Mouse (Mus musculus) layer of hippocampus, adult 6 months (tissue): ENCODE results near the gene Gpr85. TPM values are rescaled to one million over a fixed set of nuclear protein-coding genes. Genes with fewer than 3 reads are reported as not detected.

Source experiments
- long read RNA-seq, 2 experiments: library from polyadenylated mRNA; unstranded; transcript quantifications; one replicate each; pipeline ENCODE4 v2.0.0; 2019 to 2020
- polyA plus RNA-seq: library from polyadenylated mRNA; unstranded; fragments of <200 nt; fragmentation: Nextera tagmentation; gene quantifications from 2 replicates; pipeline ENCODE4 v1.2.3, GENCODE M21; 2021

The Gpr85 gene
- 44.4 and 53.7 TPM in 2 replicates for polyA plus RNA-seq
- long read RNA-seq, experiment 1, transcript Gpr85-202 (1 exons, 2,165 nt), result minor isoform, 6 of 89 reads
- long read RNA-seq, experiment 1, transcript Gpr85-203 (2 exons, 2,182 nt), result major isoform, 25 of 89 reads
- long read RNA-seq, experiment 1, partial matches to known transcripts, result 15 of 89 reads
- long read RNA-seq, experiment 1, other reads (novel, unspliced or antisense), result 43 of 89 reads
- long read RNA-seq, experiment 2, transcript Gpr85-202 (1 exons, 2,165 nt), result minor isoform, 6 of 198 reads
- long read RNA-seq, experiment 2, transcript Gpr85-203 (2 exons, 2,182 nt), result major isoform, 13 of 198 reads
- long read RNA-seq, experiment 2, partial matches to known transcripts, result 46 of 198 reads
- long read RNA-seq, experiment 2, other reads (novel, unspliced or antisense), result 132 of 198 reads

GRCm38 (mm10) chr6:13839345-13840054 is at the start of gene Gpr85:
Gene Gpr85 (minus strand): TSS chr6:13839942.

GRCm38 (mm10) chr6:13870919-13871624 is 31.3 kb upstream of the Gpr85 start, which contains the start of gene 2610001J05Rik:
Gene 2610001J05Rik (minus strand): TSS chr6:13871518.

Other genes starting within 250 kb of the Gpr85 start
- gene Tmem168, start 231.8 kb downstream of the Gpr85 start, polyA plus RNA-seq, result 5.0 and 6.3 TPM in 2 replicates
- gene Bmt2, start 162.0 kb downstream of the Gpr85 start, polyA plus RNA-seq, result 2.9 and 3.5 TPM in 2 replicates
- 31.4 and 33.5 TPM in 2 replicates for gene 2610001J05Rik, start 31.6 kb upstream of the Gpr85 start, polyA plus RNA-seq